Mouse (Mus musculus): ENCODE measurements around the gene Gfod1. TPM values are rescaled to one million over a fixed set of nuclear protein-coding genes. Genes with fewer than 3 reads are reported as not detected.

Gene Gfod1
- polyA plus RNA-seq, 1 experiment = 6.5 TPM

- Histone ChIP-seq H3K79me2 (ENCODE audit: control insufficient read depth, insufficient read depth) (peaks cover 17% of the 10 kb centered on the region), H3K27me3 (ENCODE audit: control insufficient read depth, insufficient read depth, insufficient read length) (no peaks in the 10 kb centered on the region), H3K36me3 (ENCODE audit: control insufficient read depth, insufficient read depth) (no peaks in the 10 kb centered on the region), H3K4me3 (no peak overlapping the region), H3ac (ENCODE audit: control insufficient read depth, insufficient read length) (no peak overlapping the region), H3K4me2 (ENCODE audit: low read depth) (no peak overlapping the region)
- TF ChIP-seq REST (IDR thresholded peaks at IDR 0.05; ENCODE audit: insufficient read depth, insufficient read length) = no peak
- no peak for TF ChIP-seq USF1 (IDR thresholded peaks at IDR 0.05; ENCODE audit: low read depth)
- no peak for TF ChIP-seq CEBPB (IDR thresholded peaks at IDR 0.05; ENCODE audit: insufficient read depth, poor library complexity, severe bottlenecking)
- TF ChIP-seq MAX (IDR thresholded peaks at IDR 0.05; ENCODE audit: low read depth) = no peak
- TF ChIP-seq SRF (IDR thresholded peaks at IDR 0.05; ENCODE audit: control insufficient read depth, insufficient read length, low read depth) = no peak
- no peak for TF ChIP-seq MYOD1 (IDR thresholded peaks at IDR 0.05; ENCODE audit: control insufficient read depth in 1 of 3, insufficient read length in 2 of 3, low read depth in 2 of 3)
- no peak for TF ChIP-seq MYOG (IDR thresholded peaks at IDR 0.05; ENCODE audit: control insufficient read depth in 1 of 3, insufficient read depth in 1 of 3, insufficient read length in 2 of 3, low read depth in 2 of 3)
- TF ChIP-seq TCF12 (IDR thresholded peaks at IDR 0.05; ENCODE audit: insufficient read depth, poor library complexity, severe bottlenecking) = no peak
- no peak for TF ChIP-seq TCF3 (IDR thresholded peaks at IDR 0.05; ENCODE audit: insufficient read length, low read depth)
- no peak for TF ChIP-seq E2F4 (IDR thresholded peaks at IDR 0.05; ENCODE audit: insufficient read depth)
- no peak for TF ChIP-seq POLR2A (IDR thresholded peaks at IDR 0.05; ENCODE audit: insufficient read length, low read depth)
- TF ChIP-seq POLR2AphosphoS2 (IDR thresholded peaks at IDR 0.05; ENCODE audit: insufficient read length, low read depth) = no peak
These were observed 88.6 kb downstream of the Gfod1 start for GRCm38 (mm10) chr13:43215144-43215993.

GRCm38 (mm10) chr13:43212338-43212737 is 91.6 kb downstream of the Gfod1 start:
- H3K79me2 ChIP-seq (ENCODE audit: control insufficient read depth, insufficient read depth) = peaks cover 17% of the 10 kb centered on the region
- peak overlapping the region; percentile 85 for H3K4me2 ChIP-seq (ENCODE audit: low read depth)
- no peak for TF ChIP-seq POLR2A (IDR thresholded peaks at IDR 0.05; ENCODE audit: insufficient read length, low read depth)
- TF ChIP-seq MYOG (IDR thresholded peaks at IDR 0.05; ENCODE audit: control insufficient read depth in 1 of 3, insufficient read depth in 1 of 3, insufficient read length in 2 of 3, low read depth in 2 of 3) = no peak
- no peak for TF ChIP-seq MYOD1 (IDR thresholded peaks at IDR 0.05; ENCODE audit: control insufficient read depth in 1 of 3, insufficient read length in 2 of 3, low read depth in 2 of 3)
- no peak for TF ChIP-seq USF1 (IDR thresholded peaks at IDR 0.05; ENCODE audit: low read depth)
- no peak for TF ChIP-seq SRF (IDR thresholded peaks at IDR 0.05; ENCODE audit: control insufficient read depth, insufficient read length, low read depth)
- TF ChIP-seq E2F4 (IDR thresholded peaks at IDR 0.05; ENCODE audit: insufficient read depth) = no peak
- no peak for TF ChIP-seq CEBPB (IDR thresholded peaks at IDR 0.05; ENCODE audit: insufficient read depth, poor library complexity, severe bottlenecking)
- TF ChIP-seq MAX (IDR thresholded peaks at IDR 0.05; ENCODE audit: low read depth) = no peak
- TF ChIP-seq TCF12 (IDR thresholded peaks at IDR 0.05; ENCODE audit: insufficient read depth, poor library complexity, severe bottlenecking) = no peak
- TF ChIP-seq POLR2AphosphoS2 (IDR thresholded peaks at IDR 0.05; ENCODE audit: insufficient read length, low read depth) = no peak
- TF ChIP-seq REST (IDR thresholded peaks at IDR 0.05; ENCODE audit: insufficient read depth, insufficient read length) = no peak
- TF ChIP-seq TCF3 (IDR thresholded peaks at IDR 0.05; ENCODE audit: insufficient read length, low read depth) = no peak
- no peak overlapping the region for H3ac ChIP-seq (ENCODE audit: control insufficient read depth, insufficient read length)
- no peaks in the 10 kb centered on the region for H3K27me3 ChIP-seq (ENCODE audit: control insufficient read depth, insufficient read depth, insufficient read length)
- no peak overlapping the region for H3K4me3 ChIP-seq
- H3K36me3 ChIP-seq (ENCODE audit: control insufficient read depth, insufficient read depth) = no peaks in the 10 kb centered on the region

GRCm38 (mm10) chr13:43210956-43211355 is 93.0 kb downstream of the Gfod1 start:
- H3K36me3 ChIP-seq (ENCODE audit: control insufficient read depth, insufficient read depth) = no peaks in the 10 kb centered on the region
- TF ChIP-seq MYOD1 (IDR thresholded peaks at IDR 0.05; ENCODE audit: control insufficient read depth in 1 of 3, insufficient read length in 2 of 3, low read depth in 2 of 3) (no peak), USF1 (IDR thresholded peaks at IDR 0.05; ENCODE audit: low read depth) (no peak), MYOG (IDR thresholded peaks at IDR 0.05; ENCODE audit: control insufficient read depth in 1 of 3, insufficient read depth in 1 of 3, insufficient read length in 2 of 3, low read depth in 2 of 3) (no peak), E2F4 (IDR thresholded peaks at IDR 0.05; ENCODE audit: insufficient read depth) (no peak), TCF3 (IDR thresholded peaks at IDR 0.05; ENCODE audit: insufficient read length, low read depth) (no peak), POLR2AphosphoS2 (IDR thresholded peaks at IDR 0.05; ENCODE audit: insufficient read length, low read depth) (no peak), REST (IDR thresholded peaks at IDR 0.05; ENCODE audit: insufficient read depth, insufficient read length) (no peak), TCF12 (IDR thresholded peaks at IDR 0.05; ENCODE audit: insufficient read depth, poor library complexity, severe bottlenecking) (no peak), POLR2A (IDR thresholded peaks at IDR 0.05; ENCODE audit: insufficient read length, low read depth) (no peak), MAX (IDR thresholded peaks at IDR 0.05; ENCODE audit: low read depth) (no peak), SRF (IDR thresholded peaks at IDR 0.05; ENCODE audit: control insufficient read depth, insufficient read length, low read depth) (no peak), CEBPB (IDR thresholded peaks at IDR 0.05; ENCODE audit: insufficient read depth, poor library complexity, severe bottlenecking) (no peak)

GRCm38 (mm10) chr13:43209560-43209959 is 94.4 kb downstream of the Gfod1 start:
- peaks cover 10% of the 10 kb centered on the region for H3K79me2 ChIP-seq (ENCODE audit: control insufficient read depth, insufficient read depth)
- H3K4me2 ChIP-seq (ENCODE audit: low read depth) = peak overlapping the region; percentile 24
- no peak for TF ChIP-seq POLR2AphosphoS2 (IDR thresholded peaks at IDR 0.05; ENCODE audit: insufficient read length, low read depth)
- no peak for TF ChIP-seq SRF (IDR thresholded peaks at IDR 0.05; ENCODE audit: control insufficient read depth, insufficient read length, low read depth)
- no peak for TF ChIP-seq TCF3 (IDR thresholded peaks at IDR 0.05; ENCODE audit: insufficient read length, low read depth)
- TF ChIP-seq USF1 (IDR thresholded peaks at IDR 0.05; ENCODE audit: low read depth) = no peak
- no peak for TF ChIP-seq REST (IDR thresholded peaks at IDR 0.05; ENCODE audit: insufficient read depth, insufficient read length)
- peak in 1 of 3 experiments; percentile 29 for TF ChIP-seq MYOG (IDR thresholded peaks at IDR 0.05; ENCODE audit: control insufficient read depth in 1 of 3, insufficient read depth in 1 of 3, insufficient read length in 2 of 3, low read depth in 2 of 3)
- TF ChIP-seq E2F4 (IDR thresholded peaks at IDR 0.05; ENCODE audit: insufficient read depth) = no peak
- no peak for TF ChIP-seq CEBPB (IDR thresholded peaks at IDR 0.05; ENCODE audit: insufficient read depth, poor library complexity, severe bottlenecking)
- peak; percentile 3 for TF ChIP-seq TCF12 (IDR thresholded peaks at IDR 0.05; ENCODE audit: insufficient read depth, poor library complexity, severe bottlenecking)
- no peak for TF ChIP-seq MAX (IDR thresholded peaks at IDR 0.05; ENCODE audit: low read depth)
- TF ChIP-seq MYOD1 (IDR thresholded peaks at IDR 0.05; ENCODE audit: control insufficient read depth in 1 of 3, insufficient read length in 2 of 3, low read depth in 2 of 3) = peak in 1 of 3 experiments; percentile 59
- TF ChIP-seq POLR2A (IDR thresholded peaks at IDR 0.05; ENCODE audit: insufficient read length, low read depth) = no peak
- H3K36me3 ChIP-seq (ENCODE audit: control insufficient read depth, insufficient read depth) = no peaks in the 10 kb centered on the region
- no peak overlapping the region for H3ac ChIP-seq (ENCODE audit: control insufficient read depth, insufficient read length)
- no peak overlapping the region for H3K4me3 ChIP-seq
- H3K27me3 ChIP-seq (ENCODE audit: control insufficient read depth, insufficient read depth, insufficient read length) = no peaks in the 10 kb centered on the region

More at GRCm38 (mm10) chr13:43210956-43211355, 93.0 kb downstream of the Gfod1 start:
- no peak overlapping the region for H3K4me2 ChIP-seq (ENCODE audit: low read depth)
- H3K27me3 ChIP-seq (ENCODE audit: control insufficient read depth, insufficient read depth, insufficient read length) = no peaks in the 10 kb centered on the region
- peaks cover 13% of the 10 kb centered on the region for H3K79me2 ChIP-seq (ENCODE audit: control insufficient read depth, insufficient read depth)
- H3K4me3 ChIP-seq = no peak overlapping the region
- no peak overlapping the region for H3ac ChIP-seq (ENCODE audit: control insufficient read depth, insufficient read length)

Measured in myocyte (in vitro differentiated cells).